Mouse (Mus musculus): ENCODE measurements around the gene Asgr1. TPM values are rescaled to one million over a fixed set of nuclear protein-coding genes. Genes with fewer than 3 reads are reported as not detected.
A peak's percentile ranks its signal among the peaks of the same experiment; 100 is the strongest.

Asgr1 gene
- polyA plus RNA-seq, 1 experiment, result 4.9 TPM

DNA sequence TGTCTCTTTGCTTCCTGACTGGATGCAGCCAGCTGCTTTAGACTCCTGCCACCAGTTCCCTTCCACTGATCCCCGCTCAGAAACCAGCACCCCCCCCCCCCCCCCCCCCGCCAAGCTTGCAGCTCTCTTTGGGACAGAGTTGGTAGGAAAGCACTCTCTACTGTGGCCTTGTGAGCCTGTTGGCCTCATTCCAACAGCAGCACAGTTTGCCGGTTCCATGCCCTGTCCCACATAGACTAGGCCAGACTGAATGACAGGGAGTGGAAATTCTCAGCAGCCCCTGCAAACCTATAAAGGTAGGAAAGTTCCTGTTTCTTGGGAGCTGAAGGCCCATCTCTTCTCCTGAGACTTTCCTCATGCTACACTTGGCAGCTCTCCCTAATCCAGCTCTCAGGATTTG lies 23.6 kb downstream of the Asgr1 start:
- DNase-seq, result no peak
- TF ChIP-seq CTCF (IDR thresholded peaks at IDR 0.05; ENCODE audit: insufficient read depth, low read length) (no peak), POLR2A (IDR thresholded peaks at IDR 0.05; ENCODE audit: borderline replicate concordance, extremely low read depth, low read depth, low read length) (no peak)
- no peaks in the 10 kb centered on the region for H3K4me1 ChIP-seq (ENCODE audit: control insufficient read depth, insufficient read depth, low read length)
- WGBS, result 48% methylated on average over 3 of the region's 3 CpGs
- H3K4me3 ChIP-seq (replicated peaks; ENCODE audit: extremely low read depth, low read depth, low read length), result no peak overlapping the region

DNA sequence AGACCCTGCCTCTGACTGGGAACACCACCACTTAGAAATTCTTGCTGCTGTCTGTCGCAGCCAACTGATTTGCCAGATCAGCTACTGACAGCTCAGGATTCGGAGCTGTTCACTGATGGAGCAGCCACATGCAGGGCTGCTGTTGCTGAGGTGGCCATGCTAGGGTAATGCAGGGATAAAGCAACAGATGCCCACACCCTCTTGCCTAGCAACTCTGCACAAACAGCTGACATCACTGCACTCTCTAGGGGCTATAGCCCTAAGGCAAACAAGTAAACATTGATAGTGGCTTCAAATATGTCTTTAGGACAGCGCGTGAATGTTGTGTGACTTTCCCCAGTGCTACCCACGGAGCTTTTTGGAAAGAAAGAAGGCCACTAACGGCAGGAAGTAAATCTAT lies 25.3 kb downstream of the Asgr1 start:
- DNase-seq, result no peak
- TF ChIP-seq CTCF (IDR thresholded peaks at IDR 0.05; ENCODE audit: insufficient read depth, low read length), result no peak
- no peak for TF ChIP-seq POLR2A (IDR thresholded peaks at IDR 0.05; ENCODE audit: borderline replicate concordance, extremely low read depth, low read depth, low read length)
- Histone ChIP-seq H3K4me3 (replicated peaks; ENCODE audit: extremely low read depth, low read depth, low read length) (no peak overlapping the region), H3K4me1 (ENCODE audit: control insufficient read depth, insufficient read depth, low read length) (no peaks in the 10 kb centered on the region)
- WGBS, result 53% methylated on average over 6 of the region's 6 CpGs

DNA sequence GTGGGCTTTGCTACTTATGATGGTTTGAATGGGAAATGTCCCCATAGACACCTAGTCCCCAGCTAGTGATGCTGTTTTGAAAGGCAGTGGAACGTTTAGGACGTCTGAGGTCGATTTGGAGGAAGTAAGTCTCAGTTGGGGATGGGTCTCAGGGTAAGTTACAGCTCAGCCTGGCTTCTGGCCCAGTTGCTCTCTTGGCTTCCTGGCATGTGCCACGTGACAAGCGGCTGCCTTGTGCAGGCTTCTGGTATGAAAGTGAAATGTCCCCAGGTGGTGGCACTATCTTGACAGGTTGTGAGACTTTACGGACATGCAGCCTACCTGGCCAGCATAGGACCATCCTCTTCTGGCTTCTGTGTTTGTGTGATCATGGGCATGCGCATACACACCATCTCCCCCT lies 26.0 kb downstream of the Asgr1 start:
- H3K4me3 ChIP-seq (replicated peaks; ENCODE audit: extremely low read depth, low read depth, low read length), result no peak overlapping the region
- peak; percentile 43 for DNase-seq
- 38% methylated on average over 7 of the region's 7 CpGs for WGBS
- no peaks in the 10 kb centered on the region for H3K4me1 ChIP-seq (ENCODE audit: control insufficient read depth, insufficient read depth, low read length)
- no peak for TF ChIP-seq CTCF (IDR thresholded peaks at IDR 0.05; ENCODE audit: insufficient read depth, low read length)
- TF ChIP-seq POLR2A (IDR thresholded peaks at IDR 0.05; ENCODE audit: borderline replicate concordance, extremely low read depth, low read depth, low read length), result no peak

DNA sequence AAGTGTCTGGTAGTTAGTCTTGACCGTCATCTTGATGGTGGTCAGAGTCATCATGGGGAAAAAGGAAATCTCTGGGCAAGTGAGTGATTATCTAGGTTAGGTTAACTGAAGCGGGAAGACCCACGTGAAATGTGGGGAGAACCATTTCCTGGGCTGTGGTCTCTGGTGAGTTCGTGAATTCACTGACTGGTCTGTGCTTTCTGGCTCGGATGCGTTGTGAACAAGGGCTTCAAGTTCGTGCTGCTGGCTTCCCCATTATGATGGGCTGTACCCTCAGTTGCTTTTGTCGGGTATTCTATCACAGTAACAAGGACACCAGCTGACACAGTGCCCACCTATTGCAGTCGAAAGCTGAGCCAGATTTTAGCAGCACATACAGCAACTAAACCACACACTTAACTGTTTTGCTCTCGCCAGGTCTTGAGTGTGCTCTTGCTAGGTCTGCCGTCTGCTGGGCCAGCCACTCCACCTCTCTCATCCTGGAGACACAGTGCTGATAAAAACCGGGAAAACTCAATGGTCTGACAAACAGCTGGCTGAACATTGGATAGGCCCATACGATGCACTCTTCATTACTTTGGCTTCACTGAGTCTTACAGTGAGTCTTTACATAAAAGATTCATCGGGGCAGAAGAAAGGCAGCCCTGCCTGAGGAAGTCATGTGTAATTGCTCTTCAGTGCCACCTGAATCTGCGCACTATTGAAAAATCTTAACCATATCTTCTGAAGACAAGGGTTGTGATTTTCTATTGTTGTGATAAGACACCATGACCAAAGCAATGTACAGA lies 27.1 kb downstream of the Asgr1 start:
- no peaks in the 10 kb centered on the region for H3K4me1 ChIP-seq (ENCODE audit: control insufficient read depth, insufficient read depth, low read length)
- WGBS, result 76% methylated on average over 15 of the region's 15 CpGs
- TF ChIP-seq CTCF (IDR thresholded peaks at IDR 0.05; ENCODE audit: insufficient read depth, low read length) (no peak), POLR2A (IDR thresholded peaks at IDR 0.05; ENCODE audit: borderline replicate concordance, extremely low read depth, low read depth, low read length) (no peak)
- no peak for DNase-seq
- no peak overlapping the region for H3K4me3 ChIP-seq (replicated peaks; ENCODE audit: extremely low read depth, low read depth, low read length)

DNA sequence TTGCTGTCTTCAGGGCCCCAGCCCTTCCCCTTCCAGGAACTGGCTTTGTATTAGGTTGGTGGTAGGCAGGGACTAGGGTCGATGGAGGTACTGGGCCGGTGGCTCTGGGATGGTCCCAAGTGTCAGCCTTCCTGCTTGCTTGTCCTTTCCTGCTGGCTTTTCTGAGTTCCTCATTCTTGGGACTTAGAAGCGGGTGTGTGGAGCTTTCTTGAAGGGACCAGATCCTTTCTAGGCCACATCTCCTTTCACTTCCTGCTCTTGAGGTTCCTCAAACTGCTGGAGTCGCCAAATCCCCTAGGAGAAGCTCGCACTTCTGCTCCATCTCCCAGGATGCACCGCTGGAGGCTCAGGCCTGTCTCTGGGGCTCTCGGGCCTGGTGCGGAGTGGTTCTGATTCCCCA lies 30.7 kb downstream of the Asgr1 start:
- no peak for DNase-seq
- 78% methylated on average over 8 of the region's 8 CpGs for WGBS
- H3K4me3 ChIP-seq (replicated peaks; ENCODE audit: extremely low read depth, low read depth, low read length), result no peak overlapping the region
- no peaks in the 10 kb centered on the region for H3K4me1 ChIP-seq (ENCODE audit: control insufficient read depth, insufficient read depth, low read length)
- TF ChIP-seq CTCF (IDR thresholded peaks at IDR 0.05; ENCODE audit: insufficient read depth, low read length), result no peak
- TF ChIP-seq POLR2A (IDR thresholded peaks at IDR 0.05; ENCODE audit: borderline replicate concordance, extremely low read depth, low read depth, low read length), result no peak

DNA sequence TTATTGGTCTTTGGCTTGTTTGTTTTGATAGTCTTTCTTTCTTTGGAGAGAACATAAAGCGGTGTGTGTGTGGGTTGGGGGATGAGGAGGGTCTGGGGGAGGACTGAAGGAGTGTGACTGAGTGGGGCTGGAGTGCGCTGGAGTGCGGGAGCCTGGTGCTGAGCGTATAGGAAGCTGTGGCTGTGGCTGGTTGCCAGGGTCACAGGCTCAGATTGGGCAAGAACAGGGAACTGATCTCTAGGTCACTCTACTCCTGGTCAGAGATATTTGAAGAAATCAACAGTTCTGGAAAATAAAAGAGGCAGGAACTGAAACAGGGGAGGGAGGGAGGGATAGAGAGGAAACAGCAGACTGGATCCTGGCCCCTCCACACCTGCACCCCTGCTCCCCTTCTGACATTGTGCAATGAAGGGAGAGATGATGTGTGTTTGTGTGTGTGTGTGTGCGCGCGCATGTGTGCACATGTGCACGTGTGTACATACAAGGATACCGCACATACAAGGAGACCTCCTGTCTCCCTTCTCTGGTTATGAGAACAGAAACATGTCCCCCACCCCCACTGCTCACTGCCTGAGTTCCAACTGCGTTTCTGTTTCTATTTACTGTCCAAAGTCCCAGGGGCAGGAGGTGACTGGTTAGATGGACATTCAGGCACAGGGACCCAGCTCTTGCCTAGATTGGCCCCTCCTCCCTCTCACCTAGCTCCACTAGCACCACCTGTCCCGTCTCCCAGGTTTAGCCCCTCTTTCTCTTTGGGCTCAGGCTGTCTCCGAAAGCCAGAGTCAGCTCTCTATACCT lies 38.3 kb downstream of the Asgr1 start, which contains the start of gene Asgr2:
Gene Asgr2 (plus strand): TSS at position 659 of the 798 bp plus-strand sequence.
- H3K4me1 ChIP-seq (ENCODE audit: control insufficient read depth, insufficient read depth, low read length), result no peaks in the 10 kb centered on the region
- DNase-seq, result peak; percentile 27

DNA sequence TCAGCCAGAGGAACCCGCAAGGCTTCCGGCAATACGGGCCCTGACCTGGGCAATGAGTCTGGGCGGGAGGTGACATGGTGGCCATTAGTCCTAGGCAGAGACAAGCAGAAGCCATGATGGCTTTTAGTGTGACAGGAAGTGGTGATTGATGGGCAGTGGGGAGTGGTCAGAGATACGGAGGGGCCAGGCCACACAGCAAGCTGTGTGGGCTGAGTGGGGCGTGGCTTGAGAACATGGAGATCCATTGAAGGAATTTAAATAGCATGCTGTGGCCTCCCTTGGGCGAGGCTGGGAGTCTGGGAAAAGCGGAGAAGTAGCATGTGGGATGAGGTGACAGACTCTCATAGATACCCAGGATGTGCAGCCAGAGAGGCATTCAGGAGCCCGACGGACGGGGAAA lies 43.5 kb downstream of the Asgr1 start:
- H3K4me1 ChIP-seq (ENCODE audit: control insufficient read depth, insufficient read depth, low read length), result no peaks in the 10 kb centered on the region
- no peak for TF ChIP-seq CTCF (IDR thresholded peaks at IDR 0.05; ENCODE audit: insufficient read depth, low read length)
- no peak for TF ChIP-seq POLR2A (IDR thresholded peaks at IDR 0.05; ENCODE audit: borderline replicate concordance, extremely low read depth, low read depth, low read length)
- H3K4me3 ChIP-seq (replicated peaks; ENCODE audit: extremely low read depth, low read depth, low read length), result no peak overlapping the region
- WGBS, result 59% methylated on average over 11 of the region's 11 CpGs
- no peak for DNase-seq

More for the DNA sequence above, 38.3 kb downstream of the Asgr1 start, which contains the start of gene Asgr2:
- 60% methylated on average over 12 of the region's 12 CpGs for WGBS
- TF ChIP-seq POLR2A (IDR thresholded peaks at IDR 0.05; ENCODE audit: borderline replicate concordance, extremely low read depth, low read depth, low read length), result no peak
- no peak for TF ChIP-seq CTCF (IDR thresholded peaks at IDR 0.05; ENCODE audit: insufficient read depth, low read length)
- H3K4me3 ChIP-seq (replicated peaks; ENCODE audit: extremely low read depth, low read depth, low read length), result no peak within 1 kb of the TSS

DNA sequence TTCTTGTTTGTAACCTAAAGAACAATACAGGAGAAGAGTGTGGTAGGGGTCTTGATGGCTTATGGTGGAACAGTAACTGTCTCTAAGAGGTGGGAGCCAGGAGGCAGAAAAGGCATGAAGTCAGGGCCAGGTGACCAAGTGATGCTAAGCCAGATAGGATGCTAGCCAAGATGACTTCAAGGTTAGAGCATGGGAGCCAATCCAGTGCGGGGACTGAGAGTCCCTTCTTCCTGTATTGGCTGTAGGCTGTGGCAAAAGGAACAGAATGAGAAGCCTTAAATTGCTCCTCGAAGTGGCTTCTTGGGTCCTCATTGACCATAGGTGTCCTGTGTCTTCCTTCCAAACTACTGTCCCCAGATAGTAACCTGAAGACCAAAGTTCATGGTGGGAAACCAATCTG lies 45.2 kb downstream of the Asgr1 start:
- DNase-seq, result no peak
- WGBS, result 85% methylated on average over 2 of the region's 2 CpGs
- Histone ChIP-seq H3K4me3 (replicated peaks; ENCODE audit: extremely low read depth, low read depth, low read length) (no peak overlapping the region), H3K4me1 (ENCODE audit: control insufficient read depth, insufficient read depth, low read length) (no peaks in the 10 kb centered on the region)
- no peak for TF ChIP-seq POLR2A (IDR thresholded peaks at IDR 0.05; ENCODE audit: borderline replicate concordance, extremely low read depth, low read depth, low read length)
- no peak for TF ChIP-seq CTCF (IDR thresholded peaks at IDR 0.05; ENCODE audit: insufficient read depth, low read length)

DNA sequence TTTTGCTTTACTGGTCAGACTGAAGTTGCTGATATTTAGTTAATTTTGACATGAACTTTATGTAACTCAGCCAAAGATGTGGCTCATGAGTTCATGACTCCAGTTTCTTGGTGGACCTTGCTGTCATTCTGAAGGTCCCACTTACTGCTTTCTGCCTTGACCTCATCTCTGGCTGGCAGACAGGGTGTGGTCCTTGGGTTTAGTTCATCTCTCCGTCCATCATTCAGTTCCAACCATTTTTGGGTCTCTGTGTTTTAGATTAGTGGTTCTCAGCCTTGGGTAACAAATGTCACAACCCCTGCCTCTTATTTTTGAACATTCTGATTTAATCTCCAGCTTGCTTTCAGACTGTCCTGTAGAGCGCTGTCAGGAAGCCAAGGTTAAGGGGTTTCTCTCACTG lies 45.9 kb downstream of the Asgr1 start:
- no peak for TF ChIP-seq CTCF (IDR thresholded peaks at IDR 0.05; ENCODE audit: insufficient read depth, low read length)
- no peak for TF ChIP-seq POLR2A (IDR thresholded peaks at IDR 0.05; ENCODE audit: borderline replicate concordance, extremely low read depth, low read depth, low read length)
- WGBS, result 84% methylated on average over 2 of the region's 2 CpGs
- DNase-seq, result no peak
- Histone ChIP-seq H3K4me1 (ENCODE audit: control insufficient read depth, insufficient read depth, low read length) (no peaks in the 10 kb centered on the region), H3K4me3 (replicated peaks; ENCODE audit: extremely low read depth, low read depth, low read length) (no peak overlapping the region)
